Mouse (Mus musculus): Measurements from ENCODE around the gene Pdpk1. TPM values are rescaled to one million over a fixed set of nuclear protein-coding genes. Genes with fewer than 3 reads are reported as not detected.
A peak's percentile ranks its signal among the peaks of the same experiment; 100 is the strongest.

Gene Pdpk1
- polyA plus RNA-seq, 1 experiment from 2014 or later = 26.4 TPM

DNA sequence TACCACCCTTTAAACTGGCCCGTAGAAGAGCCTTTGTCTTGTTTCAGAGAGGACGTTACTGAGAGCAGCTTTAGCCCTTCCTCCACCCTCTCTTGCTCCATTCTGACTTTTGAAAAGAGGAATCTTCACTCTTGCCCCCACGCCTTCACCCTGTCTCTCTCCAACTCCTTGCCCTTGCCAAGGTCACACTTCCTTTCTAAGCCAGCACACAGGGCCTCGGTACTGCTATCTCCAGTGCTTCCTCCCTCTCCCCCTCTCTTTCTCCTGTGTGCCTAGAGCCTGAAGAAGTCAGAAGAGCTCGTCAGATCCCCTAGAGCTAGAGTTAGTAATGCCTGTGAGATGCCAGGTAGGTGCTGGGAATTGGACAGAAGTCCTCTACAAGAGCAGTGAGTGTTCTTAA lies 20.0 kb upstream of the Pdpk1 start:
- Histone ChIP-seq H3K4me2 (replicated peaks; ENCODE audit: low read depth, low read length) (no peak overlapping the region), H3K9ac (replicated peaks; ENCODE audit: low read depth) (no peak overlapping the region), H3K27ac (ENCODE audit: low read length) (peak overlapping the region; percentile 45), H3K27me3 (replicated peaks; ENCODE audit: insufficient read depth, low read length) (no peaks in the 10 kb centered on the region), H3K36me3 (ENCODE audit: insufficient read depth, low read length) (no peaks in the 10 kb centered on the region), H3K4me1 (ENCODE audit: insufficient read depth, low read depth, low read length) (peaks cover 6% of the 10 kb centered on the region; the same call in 1 of the 2 replicates), H3K4me3 (ENCODE audit: low read depth, low read length) (no peak overlapping the region), H3K9me3 (ENCODE audit: low read length) (no peaks in the 10 kb centered on the region)
- 68% methylated on average over 5 of the region's 5 CpGs for WGBS
- ATAC-seq = no peak
- peak; percentile 30 for DNase-seq (ENCODE audit: low spot score)
- no peak for TF ChIP-seq CTCF (IDR thresholded peaks at IDR 0.05)
- TF ChIP-seq EP300 (IDR thresholded peaks at IDR 0.05) = no peak

DNA sequence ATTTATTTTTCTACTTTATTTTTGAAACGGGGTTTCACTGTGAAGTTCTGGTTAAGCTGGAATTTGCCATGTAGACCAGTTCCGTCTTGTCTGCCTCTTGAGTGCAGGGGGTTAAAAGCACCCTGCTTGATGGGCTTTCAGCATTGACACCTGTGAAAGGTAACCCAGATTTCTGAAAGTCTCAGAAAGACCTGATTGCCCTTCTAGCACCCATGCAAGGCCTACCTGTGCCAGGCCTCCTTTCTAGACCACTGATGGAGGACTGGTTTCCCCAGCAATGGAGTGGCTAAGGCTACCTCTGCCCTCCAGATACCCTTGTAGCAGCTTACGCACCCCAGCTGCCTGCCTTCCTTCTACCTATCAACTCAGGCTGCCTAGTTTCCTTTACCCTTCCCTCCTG lies 19.4 kb upstream of the Pdpk1 start:
- ATAC-seq (no peak), DNase-seq (ENCODE audit: low spot score) (no peak)
- H3K9ac ChIP-seq (replicated peaks; ENCODE audit: low read depth) = peak overlapping the region; percentile 94; the same call in 1 of the 2 replicates
- no peaks in the 10 kb centered on the region for H3K36me3 ChIP-seq (ENCODE audit: insufficient read depth, low read length)
- H3K27ac ChIP-seq (ENCODE audit: low read length) = peak overlapping the region; percentile 97
- peaks cover 6% of the 10 kb centered on the region; the same call in 1 of the 2 replicates for H3K4me1 ChIP-seq (ENCODE audit: insufficient read depth, low read depth, low read length)
- peak overlapping the region; percentile 68; the same call in 1 of the 2 replicates for H3K4me3 ChIP-seq (ENCODE audit: low read depth, low read length)
- TF ChIP-seq EP300 (IDR thresholded peaks at IDR 0.05) (no peak), CTCF (IDR thresholded peaks at IDR 0.05) (no peak)
- H3K4me2 ChIP-seq (replicated peaks; ENCODE audit: low read depth, low read length) = peak overlapping the region; percentile 89
- no peaks in the 10 kb centered on the region for H3K27me3 ChIP-seq (replicated peaks; ENCODE audit: insufficient read depth, low read length)
- H3K9me3 ChIP-seq (ENCODE audit: low read length) = no peaks in the 10 kb centered on the region
- WGBS = 43% methylated on average over 3 of the region's 3 CpGs

DNA sequence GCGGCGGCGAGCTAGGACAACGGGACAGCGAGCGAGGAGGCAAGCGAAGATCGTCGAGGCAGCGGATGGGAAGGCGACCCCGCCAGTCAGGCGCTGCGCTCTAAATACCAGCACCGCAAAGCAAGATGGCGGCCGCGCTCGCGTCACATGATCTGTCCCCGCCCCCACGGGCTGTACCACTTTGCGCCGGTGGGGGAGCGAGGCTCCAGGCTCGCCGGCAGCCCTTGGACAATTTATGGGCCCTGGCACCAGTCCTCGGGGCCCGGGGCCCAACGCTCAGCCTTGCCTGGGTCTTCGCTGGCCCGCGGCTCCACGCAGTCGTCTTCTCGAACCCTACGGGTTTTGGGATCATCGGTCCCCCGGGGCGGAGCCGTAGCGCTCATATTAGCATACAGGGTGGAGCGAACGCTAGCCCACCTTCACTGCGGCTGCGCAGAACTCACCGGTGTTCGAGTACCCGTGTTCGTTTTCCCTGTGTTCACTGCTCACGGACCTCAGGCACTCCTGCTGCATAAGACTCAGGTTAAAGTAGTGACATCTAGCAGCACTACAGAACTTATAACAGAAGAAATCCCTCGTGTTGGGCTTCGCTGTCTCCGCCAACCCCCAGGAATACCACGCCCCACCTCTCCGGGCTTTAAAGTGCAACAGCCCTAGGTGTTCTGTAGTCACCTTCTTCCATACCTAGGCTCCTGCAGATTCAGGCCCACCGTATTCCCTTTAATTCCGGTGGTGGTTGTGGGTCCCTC lies 18.8 kb upstream of the Pdpk1 start, which contains the start of gene Atp6v0c:
TSS of gene Atp6v0c (minus strand) at position 386 of the 749 bp plus-strand sequence.
- 1% methylated on average over 49 of the region's 58 CpGs for WGBS
- Histone ChIP-seq H3K9ac (replicated peaks; ENCODE audit: low read depth) (peak within 1 kb of the TSS; percentile 94), H3K9me3 (ENCODE audit: low read length) (no peaks in the 10 kb centered on the region), H3K27me3 (replicated peaks; ENCODE audit: insufficient read depth, low read length) (no peaks in the 10 kb centered on the region), H3K4me3 (ENCODE audit: low read depth, low read length) (peak within 1 kb of the TSS; percentile 68), H3K27ac (ENCODE audit: low read length) (peak within 1 kb of the TSS; percentile 97), H3K4me2 (replicated peaks; ENCODE audit: low read depth, low read length) (peak within 1 kb of the TSS; percentile 89), H3K36me3 (ENCODE audit: insufficient read depth, low read length) (no peaks in the 10 kb centered on the region), H3K4me1 (ENCODE audit: insufficient read depth, low read depth, low read length) (peaks cover 6% of the 10 kb centered on the region; the same call in 1 of the 2 replicates)
- peak; percentile 62 for TF ChIP-seq CTCF (IDR thresholded peaks at IDR 0.05)
- TF ChIP-seq EP300 (IDR thresholded peaks at IDR 0.05) = 0 out of 2 replicates have a peak, but pooled peaks have one; percentile 4
- ATAC-seq (peak; percentile 92), DNase-seq (ENCODE audit: low spot score) (peak; percentile 98)

DNA sequence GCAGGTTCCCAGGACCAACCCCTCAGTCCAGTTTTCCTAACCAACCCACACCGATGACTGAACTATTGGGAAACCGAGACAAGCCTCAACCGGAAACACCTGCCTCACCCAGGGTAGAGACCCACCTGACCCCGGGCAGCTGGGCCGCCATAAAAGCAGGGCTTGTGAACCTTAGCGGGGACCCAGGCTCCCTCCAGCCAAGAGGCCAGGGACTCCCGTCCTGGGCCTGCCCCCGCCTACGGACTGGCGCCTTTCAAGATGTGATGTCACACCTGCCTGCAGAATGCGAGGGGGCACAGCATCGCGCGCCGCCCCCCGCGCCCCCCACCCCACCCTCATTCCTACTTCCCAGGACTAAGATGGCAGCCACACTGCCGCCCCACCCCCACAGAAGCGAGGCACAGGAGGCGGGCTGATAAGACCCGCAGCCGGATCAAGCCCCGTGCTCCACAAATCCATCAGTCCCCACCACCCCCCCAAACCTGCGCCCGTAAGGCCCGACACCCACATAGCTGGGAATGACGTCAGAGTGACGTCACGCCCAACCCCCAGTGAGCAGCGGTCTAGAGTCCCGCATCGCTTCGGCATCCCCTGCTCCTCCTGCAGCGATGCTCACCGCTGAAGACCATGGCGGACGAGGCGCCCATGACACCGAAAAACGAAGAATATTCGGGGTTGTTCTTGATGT lies 18.0 kb upstream of the Pdpk1 start:
- no peaks in the 10 kb centered on the region for H3K36me3 ChIP-seq (ENCODE audit: insufficient read depth, low read length)
- H3K9me3 ChIP-seq (ENCODE audit: low read length) = no peaks in the 10 kb centered on the region
- H3K27ac ChIP-seq (ENCODE audit: low read length) = peak overlapping the region; percentile 97
- peak overlapping the region; percentile 94 for H3K9ac ChIP-seq (replicated peaks; ENCODE audit: low read depth)
- peak overlapping the region; percentile 68 for H3K4me3 ChIP-seq (ENCODE audit: low read depth, low read length)
- peak; percentile 72 for DNase-seq (ENCODE audit: low spot score)
- under 1% methylated on average over 40 of the region's 41 CpGs for WGBS
- ATAC-seq = peak; percentile 52
- H3K4me2 ChIP-seq (replicated peaks; ENCODE audit: low read depth, low read length) = peak overlapping the region; percentile 89
- no peaks in the 10 kb centered on the region for H3K27me3 ChIP-seq (replicated peaks; ENCODE audit: insufficient read depth, low read length)
- TF ChIP-seq CTCF (IDR thresholded peaks at IDR 0.05) = no peak
- TF ChIP-seq EP300 (IDR thresholded peaks at IDR 0.05) = no peak
- H3K4me1 ChIP-seq (ENCODE audit: insufficient read depth, low read depth, low read length) = peaks cover 6% of the 10 kb centered on the region; the same call in 1 of the 2 replicates

DNA sequence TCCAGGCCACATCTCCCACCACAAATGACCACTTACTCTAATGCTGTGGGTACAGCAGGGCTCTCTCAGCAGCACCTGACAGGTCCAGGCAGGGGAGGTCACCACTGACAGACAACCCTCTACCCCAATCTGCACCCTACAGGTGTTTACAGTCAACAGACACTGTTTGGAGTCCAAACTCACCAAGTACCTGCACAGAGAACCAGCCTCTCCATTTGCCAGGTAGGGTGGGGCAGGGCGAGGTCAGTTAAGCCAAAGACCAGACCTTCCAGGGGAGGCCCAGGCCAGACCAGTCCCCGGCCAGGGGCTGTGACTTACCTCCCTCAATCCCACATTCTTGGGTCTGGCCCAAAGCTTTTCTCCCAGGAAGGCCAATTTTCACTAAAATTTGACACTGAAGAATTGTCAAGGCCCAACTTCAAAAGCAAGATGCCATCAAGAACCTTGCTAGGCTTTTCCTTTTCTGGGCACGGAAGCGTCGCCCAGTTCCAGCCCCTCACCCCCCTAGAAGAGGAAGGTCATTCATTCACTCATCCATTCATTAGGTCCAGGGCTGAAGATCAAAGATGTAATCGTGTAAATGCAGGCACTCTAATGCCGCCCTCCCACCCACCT lies 17.3 kb upstream of the Pdpk1 start:
- peak overlapping the region; percentile 89 for H3K4me2 ChIP-seq (replicated peaks; ENCODE audit: low read depth, low read length)
- TF ChIP-seq CTCF (IDR thresholded peaks at IDR 0.05) (no peak), EP300 (IDR thresholded peaks at IDR 0.05) (no peak)
- ATAC-seq = no peak
- peak overlapping the region; percentile 97 for H3K27ac ChIP-seq (ENCODE audit: low read length)
- WGBS = 43% methylated on average over 7 of the region's 7 CpGs
- no peak for DNase-seq (ENCODE audit: low spot score)
- H3K9me3 ChIP-seq (ENCODE audit: low read length) = no peaks in the 10 kb centered on the region
- no peaks in the 10 kb centered on the region for H3K36me3 ChIP-seq (ENCODE audit: insufficient read depth, low read length)
- peak overlapping the region; percentile 68 for H3K4me3 ChIP-seq (ENCODE audit: low read depth, low read length)
- peaks cover 6% of the 10 kb centered on the region; the same call in 1 of the 2 replicates for H3K4me1 ChIP-seq (ENCODE audit: insufficient read depth, low read depth, low read length)
- no peaks in the 10 kb centered on the region for H3K27me3 ChIP-seq (replicated peaks; ENCODE audit: insufficient read depth, low read length)
- H3K9ac ChIP-seq (replicated peaks; ENCODE audit: low read depth) = 0 out of 2 replicates have a peak overlapping the region, but pooled peaks have one; percentile 94

DNA sequence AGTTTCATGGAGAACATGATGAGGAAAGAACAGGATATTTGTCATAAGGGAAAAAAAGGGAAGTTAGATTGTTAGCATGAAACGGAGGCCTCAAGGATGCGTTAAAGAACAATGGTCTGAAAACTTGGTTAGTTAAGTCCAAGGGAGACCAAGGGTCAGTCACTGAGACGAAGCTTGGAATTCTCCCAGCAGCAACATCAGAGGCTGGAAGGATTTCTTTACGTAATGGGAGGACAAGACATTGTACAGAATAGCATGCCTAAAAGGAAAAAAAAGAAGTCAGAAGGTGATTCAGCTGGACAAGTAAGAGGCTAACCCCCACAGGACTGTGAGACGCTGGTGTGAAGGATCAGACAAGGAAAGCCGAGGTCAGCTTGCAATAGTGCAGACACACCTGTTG lies 16.4 kb upstream of the Pdpk1 start:
- H3K9ac ChIP-seq (replicated peaks; ENCODE audit: low read depth) = no peak overlapping the region
- WGBS = 77% methylated on average over 6 of the region's 6 CpGs

More for the DNA sequence above, 16.4 kb upstream of the Pdpk1 start:
- Histone ChIP-seq H3K27ac (ENCODE audit: low read length) (no peak overlapping the region), H3K4me1 (ENCODE audit: insufficient read depth, low read depth, low read length) (peaks cover 12% of the 10 kb centered on the region; the same call in 1 of the 2 replicates), H3K9me3 (ENCODE audit: low read length) (no peaks in the 10 kb centered on the region), H3K27me3 (replicated peaks; ENCODE audit: insufficient read depth, low read length) (no peaks in the 10 kb centered on the region), H3K4me2 (replicated peaks; ENCODE audit: low read depth, low read length) (peak overlapping the region; percentile 89; the same call in 1 of the 2 replicates), H3K4me3 (ENCODE audit: low read depth, low read length) (no peak overlapping the region), H3K36me3 (ENCODE audit: insufficient read depth, low read length) (no peaks in the 10 kb centered on the region)
- no peak for DNase-seq (ENCODE audit: low spot score)
- TF ChIP-seq EP300 (IDR thresholded peaks at IDR 0.05) = no peak
- TF ChIP-seq CTCF (IDR thresholded peaks at IDR 0.05) = no peak
- ATAC-seq = no peak
